Mouse (Mus musculus) midbrain, embryonic 14.5 days (tissue): ENCODE measurements around the gene Inka1. TPM values are rescaled to one million over a fixed set of nuclear protein-coding genes. Genes with fewer than 3 reads are reported as not detected.

Experiments used
- ATAC-seq: fragments of 200-750 bp; cut with Nextera tagmentation; 2 replicates; pipeline ENCODE4 v1.8.0; 2017; ENCODE audit warnings: moderate number of reproducible peaks, moderate library complexity; ENCODE audit not compliant: low FRiP score, low TSS enrichment
- DNase-seq: peaks from one replicate; pipeline ENCODE4 v3.0.0-alpha.2; 2015
- H3K27ac ChIP-seq: fragments of 300-500 bp; sonication (generic); replicated peaks from 2 replicates; pipeline ENCODE4 v1.5.1; 2014; ENCODE audit warnings: mild to moderate bottlenecking, low read depth, low read length, moderate library complexity
- H3K27me3 ChIP-seq: fragments of 300-500 bp; sonication (generic); 2 replicates; pipeline ENCODE4 v1.6.1; 2014; ENCODE audit warnings: low read length, control low read depth, mixed read lengths; ENCODE audit not compliant: control insufficient read depth, insufficient read depth
- H3K36me3 ChIP-seq: fragments of 300-500 bp; sonication (generic); 2 replicates; pipeline ENCODE4 v1.6.1; 2014; ENCODE audit warnings: low read length, control low read depth; ENCODE audit not compliant: control insufficient read depth, insufficient read depth
- H3K4me1 ChIP-seq: fragments of 300-500 bp; sonication (generic); 2 replicates; pipeline ENCODE4 v1.6.1; 2014; ENCODE audit warnings: mild to moderate bottlenecking, antibody characterized with exemption, low read length, control low read depth; ENCODE audit not compliant: control insufficient read depth, insufficient read depth
- H3K4me2 ChIP-seq: fragments of 300-500 bp; sonication (generic); 2 replicates; pipeline ENCODE4 v1.6.1; 2014; ENCODE audit warnings: mild to moderate bottlenecking, low read length, moderate library complexity
- H3K4me3 ChIP-seq: fragments of 300-500 bp; sonication (generic); replicated peaks from 2 replicates; pipeline ENCODE4 v1.5.1; 2014; ENCODE audit warnings: low read depth, low read length
- H3K9ac ChIP-seq: fragments of 300-500 bp; sonication (generic); replicated peaks from 2 replicates; pipeline ENCODE4 v1.6.1; 2014; ENCODE audit warnings: mild to moderate bottlenecking, low read length, moderate library complexity
- H3K9me3 ChIP-seq: fragments of 300-500 bp; sonication (generic); 2 replicates; pipeline ENCODE4 v1.6.1; 2016; ENCODE audit warnings: low read length, control low read depth, mixed read lengths; ENCODE audit not compliant: control insufficient read depth
- whole genome bisulfite sequencing: fragments of 180-500 bp; shearing (Covaris S2); extraction: QIAGEN DNeasy Blood & Tissue Kit; methylation state at CpG from one replicate; pipeline ENCODE4 v1.1.7; 2014; 5-methylcytosine and 5-hydroxymethylcytosine counted together
- polyA plus RNA-seq: library from polyadenylated mRNA; unstranded; fragments of >200 nt; fragmentation: Nextera tagmentation; extraction: Ambion mirVana; gene quantifications from 2 replicates; pipeline ENCODE4 v1.2.1, GENCODE M21; 2014

Inka1 gene
- polyA plus RNA-seq, 1 experiment from 2014 or later, result 13.3 TPM

DNA sequence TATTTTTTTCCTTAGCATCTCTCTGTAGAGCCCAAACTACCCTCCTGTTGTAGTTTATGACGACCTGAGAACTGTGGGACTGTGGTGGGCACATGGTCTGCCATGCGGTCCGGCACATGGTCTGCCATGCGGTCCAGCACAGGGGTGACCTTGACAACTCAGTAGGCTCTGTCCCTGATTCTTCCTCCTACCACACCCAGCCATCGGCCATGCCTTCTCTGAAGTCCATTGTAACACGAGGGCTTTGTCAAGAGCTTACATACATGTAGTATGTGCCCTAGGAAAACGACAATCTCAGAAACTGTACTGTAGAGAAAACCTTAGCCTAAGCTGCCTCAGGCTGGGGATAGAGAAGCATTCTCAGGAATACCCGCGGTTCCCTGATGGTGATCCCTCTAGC, 21.0 kb downstream of the Inka1 start:
- WGBS, result 94% methylated on average over 9 of the region's 9 CpGs

GRCm38 (mm10) chr9:107963700-107964099, 22.0 kb downstream of the Inka1 start:
- DNase-seq (peak; percentile 91), ATAC-seq (no peak)
- Histone ChIP-seq H3K4me2 (no peak overlapping the region), H3K27ac (no peak overlapping the region), H3K9me3 (no peaks in the 10 kb centered on the region), H3K9ac (no peak overlapping the region), H3K4me3 (no peak overlapping the region), H3K4me1 (peaks cover 10% of the 10 kb centered on the region), H3K36me3 (peaks cover 7% of the 10 kb centered on the region), H3K27me3 (no peaks in the 10 kb centered on the region)
- 25% methylated on average over 5 of the region's 5 CpGs for WGBS

More for the DNA sequence above, 21.0 kb downstream of the Inka1 start:
- DNase-seq (no peak), ATAC-seq (no peak)
- H3K4me1 ChIP-seq, result peaks cover 10% of the 10 kb centered on the region
- peaks cover under 1% of the 10 kb centered on the region for H3K36me3 ChIP-seq
- H3K9ac ChIP-seq, result no peak overlapping the region
- no peak overlapping the region for H3K27ac ChIP-seq
- H3K27me3 ChIP-seq, result no peaks in the 10 kb centered on the region
- no peaks in the 10 kb centered on the region for H3K9me3 ChIP-seq
- H3K4me2 ChIP-seq, result no peak overlapping the region
- H3K4me3 ChIP-seq, result no peak overlapping the region

GRCm38 (mm10) chr9:107962916-107963315, 22.8 kb downstream of the Inka1 start:
- Histone ChIP-seq H3K27me3 (no peaks in the 10 kb centered on the region), H3K36me3 (peaks cover 7% of the 10 kb centered on the region; the same call in 1 of the 2 replicates), H3K27ac (no peak overlapping the region), H3K9me3 (no peaks in the 10 kb centered on the region), H3K4me1 (peaks cover 10% of the 10 kb centered on the region), H3K4me3 (no peak overlapping the region), H3K9ac (no peak overlapping the region), H3K4me2 (no peak overlapping the region)
- 92% methylated on average over 9 of the region's 9 CpGs for WGBS
- DNase-seq, result no peak
- ATAC-seq, result no peak

DNA sequence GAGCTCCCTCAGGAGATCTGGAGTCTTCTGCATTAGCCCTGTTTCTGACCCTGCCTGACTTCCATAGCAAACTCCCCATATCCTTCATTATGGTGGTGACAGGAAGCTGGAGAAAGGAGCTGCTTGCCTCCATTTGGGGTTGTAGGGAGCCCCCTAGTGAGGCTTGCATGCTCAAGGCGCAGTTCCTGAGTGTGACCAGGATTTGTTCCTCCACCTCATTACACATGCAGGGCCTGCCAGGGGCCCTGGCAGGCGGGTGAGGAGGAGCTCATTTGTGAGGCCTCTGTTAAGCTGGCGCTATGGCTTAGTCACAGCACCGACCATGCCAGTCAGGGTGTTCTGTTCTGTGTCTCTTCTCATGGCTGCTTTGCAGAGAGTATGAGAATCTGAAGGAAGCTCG, 23.8 kb downstream of the Inka1 start:
- H3K27ac ChIP-seq, result peak overlapping the region; percentile 85
- H3K4me2 ChIP-seq, result peak overlapping the region; percentile 39
- peak; percentile 72 for DNase-seq
- H3K27me3 ChIP-seq, result no peaks in the 10 kb centered on the region
- 43% methylated on average over 5 of the region's 5 CpGs for WGBS
- ATAC-seq, result no peak
- H3K9me3 ChIP-seq, result no peaks in the 10 kb centered on the region
- H3K9ac ChIP-seq, result peak overlapping the region; percentile 35; the same call in 1 of the 2 replicates
- no peak overlapping the region for H3K4me3 ChIP-seq
- peaks cover 7% of the 10 kb centered on the region; the same call in 1 of the 2 replicates for H3K36me3 ChIP-seq
- peaks cover 10% of the 10 kb centered on the region for H3K4me1 ChIP-seq

DNA sequence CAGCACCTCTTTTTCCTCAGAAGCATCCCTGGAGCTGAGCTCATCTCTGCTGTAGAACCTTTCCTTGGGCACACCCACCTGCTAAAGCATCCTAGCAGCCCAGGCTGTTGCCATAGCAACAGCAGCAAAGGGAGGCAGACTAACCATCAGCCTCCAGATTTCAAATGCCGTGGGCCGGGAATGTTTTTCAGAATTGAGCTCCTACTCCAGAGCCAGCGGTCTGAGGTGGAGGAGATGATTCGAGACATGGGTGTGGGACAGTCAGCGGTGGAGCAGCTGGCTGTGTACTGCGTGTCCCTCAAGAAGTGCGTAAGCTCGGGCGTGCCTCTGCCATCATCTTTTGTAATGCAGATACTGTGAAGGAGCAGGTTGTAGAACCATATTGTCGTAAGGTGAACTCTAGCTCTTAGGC, 24.3 kb downstream of the Inka1 start:
- H3K4me2 ChIP-seq, result peak overlapping the region; percentile 39
- peaks cover 7% of the 10 kb centered on the region; the same call in 1 of the 2 replicates for H3K36me3 ChIP-seq
- DNase-seq (peak; percentile 86), ATAC-seq (no peak; the same call in 1 of the 2 replicates)
- H3K27me3 ChIP-seq, result no peaks in the 10 kb centered on the region
- H3K9me3 ChIP-seq, result no peaks in the 10 kb centered on the region
- H3K4me3 ChIP-seq, result no peak overlapping the region
- peak overlapping the region; percentile 35; the same call in 1 of the 2 replicates for H3K9ac ChIP-seq
- peaks cover 10% of the 10 kb centered on the region for H3K4me1 ChIP-seq
- 59% methylated on average over 10 of the region's 10 CpGs for WGBS
- H3K27ac ChIP-seq, result peak overlapping the region; percentile 85

DNA sequence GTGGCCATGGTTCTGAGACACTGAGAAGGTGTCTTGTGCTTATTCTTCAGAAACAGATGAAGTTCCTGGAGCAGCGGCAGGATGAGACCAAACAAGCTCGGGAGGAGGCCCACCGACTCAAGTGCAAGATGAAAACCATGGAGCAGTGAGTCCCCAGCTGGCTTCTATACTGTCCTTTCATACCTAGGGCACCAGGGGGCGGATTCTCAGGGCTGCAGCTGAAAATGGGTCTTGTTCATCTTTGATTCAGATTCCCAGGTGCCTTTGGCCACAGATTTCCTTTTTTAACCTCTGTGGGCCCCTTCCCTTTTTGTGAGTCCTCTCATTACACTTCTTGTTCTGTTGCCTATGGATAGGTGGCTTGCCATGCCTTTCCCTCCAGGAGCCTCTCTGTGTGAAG, 24.8 kb downstream of the Inka1 start:
- H3K4me2 ChIP-seq, result peak overlapping the region; percentile 39
- H3K36me3 ChIP-seq, result peaks cover 7% of the 10 kb centered on the region; the same call in 1 of the 2 replicates
- H3K4me1 ChIP-seq, result peaks cover 10% of the 10 kb centered on the region
- no peak overlapping the region for H3K4me3 ChIP-seq
- ATAC-seq (no peak), DNase-seq (no peak)
- H3K9ac ChIP-seq, result peak overlapping the region; percentile 35; the same call in 1 of the 2 replicates
- no peaks in the 10 kb centered on the region for H3K9me3 ChIP-seq
- no peaks in the 10 kb centered on the region for H3K27me3 ChIP-seq
- 79% methylated on average over 4 of the region's 4 CpGs for WGBS
- peak overlapping the region; percentile 85 for H3K27ac ChIP-seq

GRCm38 (mm10) chr9:107959896-107960295, 25.8 kb downstream of the Inka1 start:
- DNase-seq, result peak; percentile 31
- no peak for ATAC-seq
- peaks cover 7% of the 10 kb centered on the region; the same call in 1 of the 2 replicates for H3K36me3 ChIP-seq
- no peak overlapping the region for H3K9ac ChIP-seq
- no peaks in the 10 kb centered on the region for H3K9me3 ChIP-seq
- H3K27me3 ChIP-seq, result no peaks in the 10 kb centered on the region
- peaks cover 10% of the 10 kb centered on the region for H3K4me1 ChIP-seq
- peak overlapping the region; percentile 85 for H3K27ac ChIP-seq
- H3K4me3 ChIP-seq, result no peak overlapping the region
- H3K4me2 ChIP-seq, result no peak overlapping the region
- WGBS, result 57% methylated on average over 6 of the region's 6 CpGs

GRCm38 (mm10) chr9:107957141-107957540, 28.5 kb downstream of the Inka1 start:
- no peak for DNase-seq
- no peak overlapping the region for H3K9ac ChIP-seq
- H3K4me1 ChIP-seq, result peaks cover 10% of the 10 kb centered on the region
- no peaks in the 10 kb centered on the region for H3K9me3 ChIP-seq
- WGBS, result 16% methylated on average over 6 of the region's 6 CpGs
- no peak overlapping the region for H3K4me2 ChIP-seq
- H3K4me3 ChIP-seq, result no peak overlapping the region
- H3K27ac ChIP-seq, result no peak overlapping the region
- no peak for ATAC-seq
- H3K36me3 ChIP-seq, result peaks cover 7% of the 10 kb centered on the region; the same call in 1 of the 2 replicates
- no peaks in the 10 kb centered on the region for H3K27me3 ChIP-seq

DNA sequence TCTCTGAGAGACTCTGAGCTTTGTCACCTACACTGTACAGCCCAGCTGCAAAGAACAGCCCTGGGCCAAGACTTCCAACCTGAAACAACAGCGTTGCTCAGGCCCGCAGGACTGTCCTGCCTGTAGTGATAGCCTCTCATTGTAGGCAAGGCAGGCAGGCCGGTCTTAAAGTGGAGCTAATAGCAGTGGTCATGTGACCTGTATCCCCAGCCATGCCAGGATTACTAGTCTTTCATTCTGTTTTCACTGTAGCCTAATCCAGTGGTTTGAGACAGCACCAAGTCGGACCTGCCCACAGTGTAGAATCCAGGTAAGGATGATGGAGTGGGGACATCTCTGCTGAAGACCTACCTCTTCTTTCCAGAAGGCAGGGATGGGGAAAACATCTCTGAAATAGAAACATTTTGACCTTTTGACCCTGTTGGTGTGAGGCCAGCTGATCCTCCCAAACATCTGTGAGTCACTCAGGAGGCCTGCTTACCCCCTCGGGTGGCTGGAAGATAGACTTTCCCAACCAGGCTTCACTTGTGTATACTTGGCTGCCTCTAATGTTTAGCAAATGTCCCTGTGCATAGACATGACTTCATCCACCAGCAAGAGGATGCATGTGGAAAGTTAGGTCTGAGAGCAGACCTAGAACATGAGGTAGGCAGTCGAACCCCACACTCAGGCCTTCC, 29.9 kb downstream of the Inka1 start:
- Histone ChIP-seq H3K4me2 (no peak overlapping the region), H3K9me3 (no peaks in the 10 kb centered on the region), H3K9ac (no peak overlapping the region), H3K4me1 (peaks cover 4% of the 10 kb centered on the region; the same call in 1 of the 2 replicates), H3K27ac (no peak overlapping the region), H3K27me3 (no peaks in the 10 kb centered on the region), H3K36me3 (peaks cover 7% of the 10 kb centered on the region; the same call in 1 of the 2 replicates), H3K4me3 (no peak overlapping the region)
- 80% methylated on average over 6 of the region's 6 CpGs for WGBS
- DNase-seq (no peak), ATAC-seq (no peak)
